Mouse (Mus musculus) macrophage (primary cell): ENCODE measurements around the gene Kcnh1. TPM values are rescaled to one million over a fixed set of nuclear protein-coding genes. Genes with fewer than 3 reads are reported as not detected.

ENCODE experiments used
- H3K27ac ChIP-seq: fragments of 350-480 bp; formaldehyde crosslinking; 2 replicates; pipeline ENCODE4 v1.9.0; 2021
- H3K36me3 ChIP-seq: fragments of 350-480 bp; formaldehyde crosslinking; 2 replicates; pipeline ENCODE4 v1.9.0; 2021; ENCODE audit errors: inconsistent target
- H3K4me3 ChIP-seq: fragments of 350-480 bp; formaldehyde crosslinking; 2 replicates; pipeline ENCODE4 v1.9.0; 2021; ENCODE audit errors: inconsistent target
- H3K79me2 ChIP-seq: fragments of 350-480 bp; formaldehyde crosslinking; 2 replicates; pipeline ENCODE4 v1.9.0; 2021; ENCODE audit errors: inconsistent target
- WGBS: methylation state at CpG from one replicate; pipeline ENCODE4 v1.1.7; 2026; ENCODE audit warnings: inconsistent platforms; ENCODE audit not compliant: missing documents; 5-methylcytosine and 5-hydroxymethylcytosine counted together
- polyA plus RNA-seq: library from polyadenylated mRNA; stranded (reverse); fragments of 250-400 nt; gene quantifications from 3 replicates; pipeline ENCODE4 v1.2.4, GENCODE M21; 2018; ENCODE audit warnings: inconsistent platforms

Gene Kcnh1
- polyA plus RNA-seq, 1 experiment from 2014 or later, result not detected

GRCm38 (mm10) chr1:192293391-192293790 lies 102.8 kb downstream of the Kcnh1 start:
- Histone ChIP-seq H3K36me3 (no peaks in the 10 kb centered on the region), H3K27ac (no peak overlapping the region), H3K79me2 (no peaks in the 10 kb centered on the region), H3K4me3 (no peak overlapping the region)
- 72% methylated on average over 4 of the region's 4 CpGs for WGBS

DNA sequence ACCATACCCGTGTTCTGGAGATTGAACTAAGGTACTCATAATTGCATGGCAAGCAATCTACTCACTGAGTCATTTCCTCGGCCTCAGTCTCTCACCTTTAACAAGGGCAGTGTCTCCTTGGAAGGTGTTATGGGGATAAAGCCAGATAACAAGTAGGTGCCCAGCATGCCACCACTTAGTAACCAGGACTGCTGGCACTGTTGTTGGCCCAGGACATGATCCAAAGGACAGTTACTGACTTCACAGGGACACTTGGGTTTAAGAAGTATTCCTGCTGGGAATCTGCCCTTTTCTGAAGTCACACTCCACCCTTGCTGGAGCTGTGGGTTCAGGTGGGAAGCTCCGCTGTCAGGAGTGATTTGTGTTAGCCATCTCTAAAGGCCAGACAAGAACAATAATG lies 103.3 kb downstream of the Kcnh1 start:
- Histone ChIP-seq H3K79me2 (no peaks in the 10 kb centered on the region), H3K27ac (no peak overlapping the region), H3K4me3 (no peak overlapping the region), H3K36me3 (no peaks in the 10 kb centered on the region)
- 89% methylated on average over 3 of the region's 3 CpGs for WGBS

DNA sequence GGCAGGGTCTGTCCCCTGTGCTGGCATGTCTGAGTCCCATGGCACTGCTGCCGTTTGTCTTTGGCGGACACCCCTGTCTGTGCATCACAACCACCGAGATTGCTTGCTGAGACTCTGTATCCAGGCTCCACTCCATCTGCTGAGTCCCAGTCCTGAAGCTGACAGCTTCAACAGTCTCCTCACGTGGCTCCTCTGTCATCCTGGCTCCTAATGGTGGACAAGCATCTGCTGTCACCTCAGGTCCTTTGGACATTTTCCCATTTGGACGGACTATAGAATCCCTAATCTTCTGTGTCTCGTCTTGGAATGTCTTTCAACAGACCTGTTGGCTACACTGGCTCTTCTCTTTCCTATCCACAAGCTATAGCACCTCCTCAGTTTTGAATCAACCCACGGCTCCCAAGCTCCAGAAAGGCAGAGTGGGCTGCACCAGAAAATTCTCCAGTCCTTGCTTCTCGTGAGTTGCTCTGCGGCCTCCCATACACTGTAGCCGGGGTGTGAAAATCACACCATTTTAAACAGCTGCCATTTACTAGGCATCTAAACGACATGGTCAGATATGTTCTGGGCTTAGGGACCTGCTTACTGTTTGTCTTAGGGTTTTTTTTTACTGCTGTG lies 104.8 kb downstream of the Kcnh1 start:
- H3K4me3 ChIP-seq, result no peak overlapping the region
- 87% methylated on average over 11 of the region's 11 CpGs for WGBS

DNA sequence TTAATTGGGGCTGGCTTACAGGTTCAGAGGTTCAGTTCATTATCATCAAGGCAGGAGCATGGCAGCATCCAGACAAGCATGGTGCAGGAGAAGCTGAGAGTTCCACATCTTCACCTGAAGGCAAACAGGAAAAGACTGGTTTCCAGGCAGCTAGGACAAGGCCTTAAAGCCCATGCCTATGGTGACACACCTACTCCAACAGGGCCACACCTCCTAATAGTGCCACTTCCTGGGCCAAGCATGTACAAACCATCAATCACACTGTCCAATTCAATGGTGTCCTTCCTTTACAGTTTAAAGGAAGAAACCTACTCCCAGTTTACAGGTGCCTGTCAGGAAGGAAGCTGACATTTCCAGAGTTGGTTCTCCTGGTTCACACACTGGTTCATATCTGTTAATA lies 105.3 kb downstream of the Kcnh1 start:
- Histone ChIP-seq H3K79me2 (no peaks in the 10 kb centered on the region), H3K27ac (no peak overlapping the region), H3K36me3 (no peaks in the 10 kb centered on the region), H3K4me3 (no peak overlapping the region)

More for the DNA sequence above, 104.8 kb downstream of the Kcnh1 start:
- H3K36me3 ChIP-seq, result no peaks in the 10 kb centered on the region
- H3K27ac ChIP-seq, result no peak overlapping the region
- no peaks in the 10 kb centered on the region for H3K79me2 ChIP-seq

DNA sequence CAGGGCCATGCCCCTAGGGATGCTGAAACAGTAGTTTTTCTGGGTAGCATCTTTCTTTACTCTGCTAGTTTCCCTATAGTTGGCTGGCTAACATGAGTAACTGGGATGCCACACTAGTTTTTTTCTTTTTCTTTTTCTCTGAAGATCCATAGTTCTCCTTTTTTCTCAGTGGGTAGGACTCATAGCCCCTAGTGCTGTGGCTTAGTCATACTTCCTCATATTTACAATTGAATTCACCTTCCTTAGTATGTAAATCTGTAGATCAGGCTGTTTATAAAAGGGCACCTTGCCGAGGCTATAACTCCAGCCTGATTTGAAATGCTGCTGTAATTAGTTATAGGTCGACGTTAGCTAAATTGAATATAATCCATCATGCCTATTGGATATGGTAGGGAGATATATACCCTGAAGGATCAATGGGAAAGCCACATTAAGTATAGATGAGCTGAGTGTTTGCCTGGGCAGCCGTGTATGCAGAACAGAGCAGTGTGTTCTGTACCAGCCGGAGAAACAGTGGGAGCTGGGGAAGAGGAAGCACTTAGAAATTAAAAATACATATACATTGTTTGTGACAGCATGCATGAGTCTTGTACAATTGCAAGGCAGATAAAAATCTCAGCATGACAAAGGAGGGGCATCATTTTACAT lies 107.0 kb downstream of the Kcnh1 start:
- no peaks in the 10 kb centered on the region for H3K36me3 ChIP-seq
- no peak overlapping the region for H3K27ac ChIP-seq
- 40% methylated on average over 5 of the region's 5 CpGs for WGBS
- H3K79me2 ChIP-seq, result no peaks in the 10 kb centered on the region
- no peak overlapping the region for H3K4me3 ChIP-seq

DNA sequence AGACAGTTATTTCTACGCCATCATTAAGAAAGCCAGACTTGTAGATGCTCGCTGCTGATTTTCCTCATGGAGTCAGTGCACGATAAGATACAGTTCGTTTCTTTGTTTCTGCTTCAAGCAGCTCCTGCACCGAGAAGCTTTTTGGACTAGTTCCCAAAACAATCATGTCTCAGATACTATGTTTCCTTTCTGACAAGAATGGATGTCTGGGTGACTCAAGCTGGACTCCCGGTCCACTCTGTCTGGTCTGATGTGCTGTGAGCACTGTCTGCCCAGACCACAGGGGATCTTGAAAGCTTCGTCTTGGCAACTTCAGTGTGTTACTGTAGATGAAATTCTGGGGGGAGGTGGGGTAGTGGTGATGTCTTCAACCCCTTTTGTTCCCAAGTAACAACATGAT lies 109.8 kb downstream of the Kcnh1 start:
- no peaks in the 10 kb centered on the region for H3K79me2 ChIP-seq
- H3K4me3 ChIP-seq, result no peak overlapping the region
- WGBS, result 67% methylated on average over 7 of the region's 7 CpGs
- H3K36me3 ChIP-seq, result no peaks in the 10 kb centered on the region
- H3K27ac ChIP-seq, result no peak overlapping the region

- 72% methylated on average over 2 of the region's 2 CpGs for WGBS
- no peak overlapping the region for H3K27ac ChIP-seq
These were observed 113.0 kb downstream of the Kcnh1 start for GRCm38 (mm10) chr1:192303615-192304014.

DNA sequence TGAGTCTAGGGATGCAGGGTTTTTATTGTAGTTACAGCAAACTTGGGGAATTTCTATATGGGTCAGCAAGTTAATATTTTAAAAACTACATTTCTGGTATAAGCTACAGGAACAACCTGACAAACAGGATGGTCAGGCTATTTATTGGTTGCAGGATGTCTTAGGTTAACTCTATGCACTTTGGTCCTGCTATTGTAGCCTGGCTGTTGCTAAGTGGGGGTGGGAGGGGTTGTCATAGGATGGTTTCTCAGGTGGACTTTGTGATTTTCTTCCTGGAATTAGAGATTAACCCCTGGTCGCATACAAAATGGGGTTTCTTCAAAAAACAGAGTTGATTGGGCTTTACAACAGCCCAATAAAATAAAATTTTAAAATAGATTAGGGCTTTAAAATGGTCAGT lies 114.6 kb downstream of the Kcnh1 start:
- Histone ChIP-seq H3K4me3 (no peak overlapping the region), H3K36me3 (no peaks in the 10 kb centered on the region), H3K79me2 (no peaks in the 10 kb centered on the region), H3K27ac (no peak overlapping the region)
- 90% methylated on average over 1 of the region's 1 CpGs for WGBS

More at GRCm38 (mm10) chr1:192303615-192304014, 113.0 kb downstream of the Kcnh1 start:
- Histone ChIP-seq H3K79me2 (no peaks in the 10 kb centered on the region), H3K36me3 (no peaks in the 10 kb centered on the region), H3K4me3 (no peak overlapping the region)

DNA sequence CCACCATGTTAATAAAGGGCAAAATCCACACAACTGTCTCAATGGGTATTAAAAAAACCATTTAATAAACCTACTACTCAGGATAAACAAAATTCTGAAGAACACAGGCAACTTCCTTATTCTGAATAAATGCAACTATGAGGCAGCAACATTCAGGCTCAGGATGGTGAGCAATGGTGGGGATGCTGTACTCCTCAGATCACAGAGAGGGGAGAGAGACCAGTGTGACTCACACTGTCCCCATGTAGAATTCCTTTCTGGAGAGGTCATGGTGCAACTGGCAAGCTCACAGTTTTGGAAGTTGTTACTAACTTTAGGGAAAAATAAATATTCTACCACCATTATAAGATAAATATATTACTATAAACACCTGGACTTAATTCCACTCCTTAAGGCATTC lies 116.5 kb downstream of the Kcnh1 start:
- Histone ChIP-seq H3K4me3 (no peak overlapping the region), H3K79me2 (no peaks in the 10 kb centered on the region), H3K27ac (no peak overlapping the region), H3K36me3 (no peaks in the 10 kb centered on the region)

GRCm38 (mm10) chr1:192311298-192311697 lies 120.7 kb downstream of the Kcnh1 start:
- Histone ChIP-seq H3K4me3 (no peak overlapping the region), H3K36me3 (no peaks in the 10 kb centered on the region), H3K27ac (no peak overlapping the region), H3K79me2 (no peaks in the 10 kb centered on the region)

- no peak overlapping the region for H3K27ac ChIP-seq
- no peak overlapping the region for H3K4me3 ChIP-seq
- no peaks in the 10 kb centered on the region for H3K36me3 ChIP-seq
- H3K79me2 ChIP-seq, result no peaks in the 10 kb centered on the region
- WGBS, result 85% methylated on average over 6 of the region's 6 CpGs
These were observed 121.4 kb downstream of the Kcnh1 start for GRCm38 (mm10) chr1:192311851-192312438.

DNA sequence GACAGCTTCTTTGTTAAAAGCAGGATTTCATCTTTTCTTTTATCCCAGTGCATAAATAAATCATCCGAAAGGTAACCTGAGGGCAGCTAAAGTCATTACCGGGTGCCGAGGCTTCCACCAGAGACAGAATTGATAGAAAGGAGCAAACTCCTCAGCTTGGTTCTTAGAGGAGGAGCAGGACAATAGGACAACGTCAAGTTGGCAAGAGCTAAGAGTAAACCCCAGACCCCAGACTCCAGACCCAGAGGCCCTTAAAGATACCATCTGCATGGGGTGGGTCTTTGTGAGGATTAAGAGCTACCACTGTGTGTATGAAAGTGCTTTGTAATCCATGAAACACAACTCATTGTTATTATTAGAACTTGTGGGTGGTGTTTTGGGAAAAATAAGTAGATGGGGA lies 121.9 kb downstream of the Kcnh1 start:
- 86% methylated on average over 4 of the region's 4 CpGs for WGBS
- Histone ChIP-seq H3K79me2 (no peaks in the 10 kb centered on the region), H3K27ac (no peak overlapping the region)

DNA sequence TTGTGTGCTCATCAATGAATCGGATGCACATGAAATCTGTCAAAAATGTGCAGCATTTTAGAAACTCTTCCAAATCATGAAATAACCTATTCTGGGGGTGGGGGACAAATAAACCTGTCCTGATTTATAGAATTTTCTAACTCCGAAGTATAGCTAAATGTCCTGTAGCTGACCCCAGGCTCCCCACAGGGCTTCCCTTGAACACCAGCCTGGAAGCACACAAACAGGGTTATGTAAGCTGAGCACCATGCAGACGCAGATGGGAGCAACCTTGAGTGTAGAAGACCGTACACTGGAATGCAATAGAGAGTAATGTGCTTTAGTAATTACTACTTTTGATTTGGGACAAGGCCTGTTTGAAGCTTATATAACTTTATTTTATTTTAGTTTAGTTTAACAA lies 122.4 kb downstream of the Kcnh1 start:
- Histone ChIP-seq H3K4me3 (no peak overlapping the region), H3K27ac (no peak overlapping the region), H3K36me3 (no peaks in the 10 kb centered on the region), H3K79me2 (no peaks in the 10 kb centered on the region)
- 89% methylated on average over 4 of the region's 4 CpGs for WGBS

More for the DNA sequence above, 121.9 kb downstream of the Kcnh1 start:
- Histone ChIP-seq H3K4me3 (no peak overlapping the region), H3K36me3 (no peaks in the 10 kb centered on the region)

- Histone ChIP-seq H3K27ac (no peak overlapping the region), H3K36me3 (no peaks in the 10 kb centered on the region), H3K79me2 (no peaks in the 10 kb centered on the region), H3K4me3 (no peak overlapping the region)
- 92% methylated on average over 7 of the region's 7 CpGs for WGBS
These were observed 123.0 kb downstream of the Kcnh1 start for GRCm38 (mm10) chr1:192313571-192313972.

GRCm38 (mm10) chr1:192314044-192314443 lies 123.5 kb downstream of the Kcnh1 start:
- no peak overlapping the region for H3K4me3 ChIP-seq
- H3K79me2 ChIP-seq, result no peaks in the 10 kb centered on the region
- no peak overlapping the region for H3K27ac ChIP-seq
- 50% methylated on average over 2 of the region's 3 CpGs for WGBS
- H3K36me3 ChIP-seq, result no peaks in the 10 kb centered on the region
